Mouse (Mus musculus) heart, embryonic 15.5 days (tissue): Measurements from ENCODE around the gene Rapgef4. TPM values are rescaled to one million over a fixed set of nuclear protein-coding genes. Genes with fewer than 3 reads are reported as not detected.

Experiments
- ATAC-seq: fragments of 200-750 bp; cut with Nextera tagmentation; replicated peaks from 2 replicates; pipeline ENCODE4 v1.8.0; 2017; ENCODE audit warnings: low read depth, moderate TSS enrichment; ENCODE audit not compliant: insufficient number of reproducible peaks, insufficient read depth, low FRiP score
- H3K27ac ChIP-seq: fragments of 300-500 bp; sonication (generic); 2 replicates; pipeline ENCODE4 v1.5.1; 2015; ENCODE audit warnings: mild to moderate bottlenecking, inconsistent platforms
- H3K27me3 ChIP-seq: fragments of 300-500 bp; sonication (generic); 2 replicates; pipeline ENCODE4 v1.6.1; 2015; ENCODE audit warnings: inconsistent platforms
- H3K36me3 ChIP-seq: fragments of 300-500 bp; sonication (generic); 2 replicates; pipeline ENCODE4 v1.6.1; 2015; ENCODE audit warnings: mild to moderate bottlenecking, inconsistent platforms
- H3K4me1 ChIP-seq: fragments of 300-500 bp; sonication (generic); replicated peaks from 2 replicates; pipeline ENCODE4 v1.6.1; 2015; ENCODE audit warnings: inconsistent platforms
- H3K4me2 ChIP-seq: fragments of 300-500 bp; sonication (generic); 2 replicates; pipeline ENCODE4 v1.6.1; 2015; ENCODE audit warnings: inconsistent platforms, mild to moderate bottlenecking, moderate library complexity
- H3K4me3 ChIP-seq: fragments of 300-500 bp; sonication (generic); 2 replicates; pipeline ENCODE4 v1.5.1; 2015; ENCODE audit warnings: mild to moderate bottlenecking, inconsistent platforms
- H3K9ac ChIP-seq: fragments of 300-500 bp; sonication (generic); 2 replicates; pipeline ENCODE4 v1.6.1; 2015; ENCODE audit warnings: mild to moderate bottlenecking, inconsistent platforms
- H3K9me3 ChIP-seq: fragments of 300-500 bp; sonication (generic); replicated peaks from 2 replicates; pipeline ENCODE4 v1.6.1; 2016; ENCODE audit warnings: inconsistent platforms
- WGBS: fragments of 180-500 bp; shearing (Covaris S2); methylation state at CpG from one replicate; pipeline ENCODE4 v1.1.7; 2015; ENCODE audit warnings: mixed read lengths; 5-methylcytosine and 5-hydroxymethylcytosine counted together
- polyA plus RNA-seq: library from polyadenylated mRNA; unstranded; fragments of >200 nt; fragmentation: Nextera tagmentation; extraction: Ambion mirVana; gene quantifications from 2 replicates; pipeline ENCODE4 v1.2.1, GENCODE M21; 2015

The Rapgef4 gene
- polyA plus RNA-seq, 1 experiment from 2014 or later, result 3.7 TPM

DNA sequence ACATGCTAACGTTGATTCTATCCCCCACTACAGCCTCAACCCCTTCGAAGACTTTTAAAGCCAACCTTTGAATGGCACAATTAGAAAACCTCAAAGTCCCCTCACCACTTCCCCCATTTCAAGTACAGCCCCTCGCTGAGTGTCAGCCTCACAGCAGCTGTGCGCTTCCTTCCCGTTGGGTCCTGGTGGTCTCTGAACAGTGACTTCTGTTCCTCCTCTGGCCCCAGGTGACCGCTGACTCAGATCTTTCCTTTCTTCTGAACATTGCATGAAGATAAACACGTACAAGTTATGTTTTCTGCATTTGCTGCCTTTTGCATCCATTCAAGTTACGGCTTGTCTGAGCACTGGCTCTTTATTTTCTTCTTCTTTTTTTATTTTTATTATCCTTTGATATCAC is 98.1 kb downstream of the Rapgef4 start:
- Histone ChIP-seq H3K4me2 (no peak overlapping the region), H3K4me3 (no peak overlapping the region), H3K27ac (no peak overlapping the region), H3K4me1 (0 out of 2 replicates have a peak, but pooled peaks cover 3% of the 10 kb centered on the region), H3K9me3 (no peaks in the 10 kb centered on the region), H3K36me3 (no peaks in the 10 kb centered on the region), H3K9ac (no peak overlapping the region), H3K27me3 (no peaks in the 10 kb centered on the region)
- 72% methylated on average over 8 of the region's 8 CpGs for WGBS
- no peak for ATAC-seq

DNA sequence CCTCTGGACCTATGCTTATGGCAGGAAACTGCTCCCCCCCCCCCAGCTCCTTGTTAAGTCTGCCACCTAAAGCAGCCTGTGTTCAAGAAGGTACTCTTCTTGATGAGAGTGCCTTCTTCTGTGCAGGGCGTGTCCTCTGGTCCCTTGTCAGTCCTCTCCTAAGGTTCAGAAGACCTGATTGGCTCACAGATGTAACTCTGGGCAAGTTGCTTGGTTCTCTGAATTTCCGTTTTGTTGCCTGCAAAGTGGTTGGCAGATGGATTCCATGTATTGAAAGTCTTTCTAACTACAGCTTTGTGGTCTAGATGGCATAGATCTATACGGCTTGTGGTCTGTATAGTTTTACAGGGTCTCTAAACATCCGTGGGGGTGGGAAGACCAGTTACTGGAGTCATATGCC is 101.8 kb downstream of the Rapgef4 start:
- WGBS, result 80% methylated on average over 4 of the region's 4 CpGs
- no peak for ATAC-seq

DNA sequence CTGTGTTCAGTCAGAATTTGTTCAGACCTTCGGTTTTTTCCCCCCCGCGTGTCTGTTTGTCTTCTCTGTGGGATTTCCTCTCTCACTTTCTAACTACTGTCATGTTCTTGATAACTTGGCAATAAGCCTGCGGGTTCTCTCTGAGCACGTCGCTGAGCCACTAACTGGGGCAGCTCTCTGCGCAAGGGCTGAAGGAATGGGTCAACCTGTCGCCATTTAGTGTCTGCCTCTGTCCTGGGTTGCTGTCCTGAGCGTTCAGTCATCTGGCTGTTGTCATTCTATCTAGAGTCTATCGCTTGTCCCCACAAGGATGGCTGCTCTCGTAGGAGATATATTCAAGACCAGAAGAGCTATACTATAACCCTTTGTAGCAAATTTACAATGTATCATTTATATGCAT is 107.8 kb downstream of the Rapgef4 start:
- H3K4me2 ChIP-seq, result no peak overlapping the region
- H3K9me3 ChIP-seq, result no peaks in the 10 kb centered on the region
- H3K4me3 ChIP-seq, result no peak overlapping the region
- H3K27ac ChIP-seq, result peak overlapping the region; percentile 30
- H3K36me3 ChIP-seq, result no peaks in the 10 kb centered on the region
- 48% methylated on average over 11 of the region's 11 CpGs for WGBS
- H3K27me3 ChIP-seq, result no peaks in the 10 kb centered on the region
- peaks cover 12% of the 10 kb centered on the region for H3K4me1 ChIP-seq
- no peak overlapping the region for H3K9ac ChIP-seq
- no peak for ATAC-seq

More for the DNA sequence above, 101.8 kb downstream of the Rapgef4 start:
- Histone ChIP-seq H3K4me3 (no peak overlapping the region), H3K4me2 (no peak overlapping the region), H3K9me3 (no peaks in the 10 kb centered on the region), H3K36me3 (no peaks in the 10 kb centered on the region), H3K9ac (no peak overlapping the region), H3K27me3 (no peaks in the 10 kb centered on the region), H3K4me1 (peaks cover 6% of the 10 kb centered on the region; the same call in 1 of the 2 replicates), H3K27ac (no peak overlapping the region)

DNA sequence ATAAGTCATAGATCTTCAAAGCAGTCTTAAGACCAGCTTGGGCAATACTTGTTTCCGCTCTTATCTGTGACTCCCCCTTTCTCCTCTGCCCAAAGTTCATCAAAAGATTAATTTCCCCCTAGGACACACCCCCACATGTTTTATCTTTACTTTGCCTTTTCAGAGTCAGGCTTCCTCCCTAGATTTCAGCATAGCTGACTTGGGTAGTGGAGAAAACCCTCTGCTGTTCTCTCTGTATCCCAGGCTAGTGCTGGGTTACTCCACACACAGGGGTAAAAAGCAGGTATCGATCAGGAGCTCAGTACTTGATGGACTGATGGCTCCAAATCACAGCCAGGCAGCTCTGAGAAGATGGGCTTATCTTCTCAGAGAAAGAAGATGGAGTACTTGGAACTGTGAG is 109.0 kb downstream of the Rapgef4 start:
- no peak for ATAC-seq
- H3K4me3 ChIP-seq, result no peak overlapping the region
- H3K4me2 ChIP-seq, result no peak overlapping the region

DNA sequence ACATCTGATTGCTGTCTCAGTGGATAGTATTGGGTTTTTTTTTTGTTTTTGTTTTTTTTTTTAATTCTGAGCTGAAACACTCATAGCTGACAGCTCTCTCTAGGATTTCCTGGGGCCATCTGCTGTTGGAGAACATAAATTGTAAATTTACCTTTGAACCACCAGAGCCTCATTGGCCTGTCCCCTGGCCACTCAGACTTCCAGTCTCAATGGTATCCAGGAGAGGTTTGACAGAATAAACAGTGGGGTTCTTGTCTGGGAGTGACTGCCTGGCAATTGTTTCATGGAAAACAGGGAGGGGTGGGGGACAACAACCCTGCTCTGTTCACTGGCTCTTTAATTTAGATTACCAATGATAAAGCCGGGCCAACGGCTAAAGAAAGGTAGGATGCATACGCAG is 111.0 kb downstream of the Rapgef4 start:
- WGBS, result 48% methylated on average over 3 of the region's 3 CpGs
- no peak for ATAC-seq

More for the DNA sequence above, 109.0 kb downstream of the Rapgef4 start:
- Histone ChIP-seq H3K36me3 (no peaks in the 10 kb centered on the region), H3K4me1 (peaks cover 18% of the 10 kb centered on the region), H3K9ac (no peak overlapping the region), H3K27ac (no peak overlapping the region), H3K9me3 (no peaks in the 10 kb centered on the region), H3K27me3 (no peaks in the 10 kb centered on the region)
- 77% methylated on average over 2 of the region's 2 CpGs for WGBS

DNA sequence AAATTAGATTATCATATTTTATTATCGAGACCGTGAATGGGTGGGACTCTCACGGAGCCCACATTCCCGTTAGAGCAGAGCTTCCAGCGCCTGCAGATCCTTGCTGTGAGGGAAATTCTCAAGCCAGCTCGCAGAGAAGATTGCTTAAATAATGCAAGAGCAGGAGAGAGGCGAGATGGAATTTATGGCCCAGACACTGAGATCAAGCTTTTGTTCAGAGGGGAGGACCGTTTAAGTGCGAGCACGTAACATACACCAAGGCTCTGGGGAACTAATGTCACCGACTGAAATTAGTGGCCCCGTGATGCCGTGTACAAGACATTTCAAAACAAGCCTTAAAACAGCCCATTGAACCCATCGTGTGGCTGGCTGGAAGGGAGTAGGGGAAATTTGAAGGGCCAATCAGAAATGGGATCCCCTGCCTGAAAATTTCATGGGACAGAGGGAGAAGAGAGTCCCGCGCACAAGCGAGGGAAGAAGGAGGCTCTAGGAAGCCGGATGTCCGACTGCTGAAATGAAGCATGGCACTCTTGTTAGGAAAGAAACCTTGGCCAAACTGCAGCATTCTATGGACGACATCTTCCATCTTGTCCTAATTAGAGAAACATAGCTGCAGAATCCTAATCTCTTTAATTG is 112.5 kb downstream of the Rapgef4 start:
- no peak overlapping the region for H3K27ac ChIP-seq
- peaks cover 15% of the 10 kb centered on the region for H3K4me1 ChIP-seq

More for the DNA sequence above, 111.0 kb downstream of the Rapgef4 start:
- peaks cover 18% of the 10 kb centered on the region for H3K4me1 ChIP-seq
- no peak overlapping the region for H3K9ac ChIP-seq
- no peak overlapping the region for H3K4me3 ChIP-seq
- H3K9me3 ChIP-seq, result no peaks in the 10 kb centered on the region
- no peak overlapping the region for H3K27ac ChIP-seq
- no peak overlapping the region for H3K4me2 ChIP-seq
- no peaks in the 10 kb centered on the region for H3K36me3 ChIP-seq
- no peaks in the 10 kb centered on the region for H3K27me3 ChIP-seq

DNA sequence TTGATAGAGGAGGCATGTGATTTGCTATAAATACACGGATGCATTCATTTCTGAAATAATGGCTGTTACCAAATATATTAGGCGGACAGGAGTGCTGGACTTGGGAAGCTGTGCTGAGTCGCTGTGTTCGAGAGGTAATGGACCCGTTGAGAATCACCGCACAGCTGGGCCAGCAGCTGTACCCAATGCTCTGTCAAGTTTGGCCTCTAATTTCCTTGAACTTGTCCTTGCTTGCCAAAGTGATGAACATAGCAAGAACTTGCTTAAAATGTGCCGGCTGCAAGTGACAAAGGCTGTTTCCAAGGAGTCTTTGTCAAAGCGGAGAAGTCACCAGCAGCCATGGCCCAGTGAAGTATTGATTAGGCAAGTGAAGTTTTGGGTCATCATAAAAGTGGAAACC is 113.0 kb downstream of the Rapgef4 start:
- H3K4me1 ChIP-seq, result peaks cover 14% of the 10 kb centered on the region
- ATAC-seq, result no peak
- 79% methylated on average over 8 of the region's 8 CpGs for WGBS
- H3K4me3 ChIP-seq, result no peak overlapping the region
- no peaks in the 10 kb centered on the region for H3K36me3 ChIP-seq
- no peak overlapping the region for H3K4me2 ChIP-seq
- no peaks in the 10 kb centered on the region for H3K9me3 ChIP-seq
- H3K27me3 ChIP-seq, result no peaks in the 10 kb centered on the region
- no peak overlapping the region; the same call in 1 of the 2 replicates for H3K27ac ChIP-seq
- H3K9ac ChIP-seq, result no peak overlapping the region

More for the DNA sequence above, 112.5 kb downstream of the Rapgef4 start:
- no peak overlapping the region for H3K4me2 ChIP-seq
- no peaks in the 10 kb centered on the region for H3K9me3 ChIP-seq
- 74% methylated on average over 20 of the region's 20 CpGs for WGBS
- no peak overlapping the region for H3K4me3 ChIP-seq
- ATAC-seq, result no peak
- H3K27me3 ChIP-seq, result no peaks in the 10 kb centered on the region
- H3K36me3 ChIP-seq, result no peaks in the 10 kb centered on the region
- H3K9ac ChIP-seq, result no peak overlapping the region

DNA sequence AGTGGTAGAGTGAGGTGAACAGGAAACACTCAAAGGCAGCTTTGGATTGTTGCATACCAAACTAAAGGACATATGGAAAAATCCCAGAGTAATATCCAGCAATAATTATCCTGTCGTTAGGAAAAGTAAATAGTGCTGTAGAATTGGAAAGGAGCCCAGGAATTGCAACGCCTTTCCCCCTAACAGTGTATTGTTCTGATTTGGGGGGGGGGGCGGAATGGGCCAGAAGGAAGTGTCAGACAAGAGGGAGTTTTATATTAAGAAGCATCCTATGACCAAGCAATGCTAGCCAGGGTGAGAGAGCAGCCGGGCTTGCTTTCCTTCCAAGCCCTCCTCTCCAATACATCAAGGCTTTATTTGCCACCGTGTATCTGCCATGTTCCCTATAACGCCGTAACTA is 113.4 kb downstream of the Rapgef4 start:
- H3K27ac ChIP-seq, result no peak overlapping the region; the same call in 1 of the 2 replicates
- H3K4me2 ChIP-seq, result no peak overlapping the region
- no peak overlapping the region for H3K9ac ChIP-seq
- H3K27me3 ChIP-seq, result no peaks in the 10 kb centered on the region
- no peaks in the 10 kb centered on the region for H3K9me3 ChIP-seq
- no peaks in the 10 kb centered on the region for H3K36me3 ChIP-seq
- H3K4me1 ChIP-seq, result peaks cover 12% of the 10 kb centered on the region
- WGBS, result 62% methylated on average over 7 of the region's 7 CpGs
- 0 out of 2 replicates have a peak, but pooled peaks have one; percentile 18 for ATAC-seq
- no peak overlapping the region for H3K4me3 ChIP-seq

DNA sequence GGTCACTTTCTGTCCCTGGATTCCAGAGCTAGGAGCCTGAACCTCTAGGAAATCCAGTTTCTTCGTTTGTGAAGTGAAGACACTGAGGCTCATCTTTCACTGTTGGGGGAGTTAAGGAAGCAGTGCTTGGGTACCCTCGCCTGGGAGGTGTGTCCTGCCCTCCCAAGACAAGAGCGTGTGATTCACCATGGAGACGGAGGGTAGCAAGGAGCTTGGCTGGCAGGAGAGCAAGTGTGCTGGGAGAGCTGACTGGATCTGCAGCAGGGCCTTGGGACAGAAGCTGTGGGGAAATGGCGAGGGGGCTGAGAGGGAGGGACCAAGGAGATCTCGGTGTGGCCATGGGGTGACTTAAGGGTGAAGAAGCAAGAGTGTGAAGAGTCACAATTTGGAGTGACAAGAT is 114.0 kb downstream of the Rapgef4 start:
- Histone ChIP-seq H3K4me2 (no peak overlapping the region), H3K27ac (no peak overlapping the region), H3K27me3 (no peaks in the 10 kb centered on the region), H3K4me3 (no peak overlapping the region), H3K9ac (no peak overlapping the region), H3K9me3 (no peaks in the 10 kb centered on the region), H3K36me3 (no peaks in the 10 kb centered on the region), H3K4me1 (peaks cover 12% of the 10 kb centered on the region)
- ATAC-seq, result no peak
- 46% methylated on average over 6 of the region's 6 CpGs for WGBS

DNA sequence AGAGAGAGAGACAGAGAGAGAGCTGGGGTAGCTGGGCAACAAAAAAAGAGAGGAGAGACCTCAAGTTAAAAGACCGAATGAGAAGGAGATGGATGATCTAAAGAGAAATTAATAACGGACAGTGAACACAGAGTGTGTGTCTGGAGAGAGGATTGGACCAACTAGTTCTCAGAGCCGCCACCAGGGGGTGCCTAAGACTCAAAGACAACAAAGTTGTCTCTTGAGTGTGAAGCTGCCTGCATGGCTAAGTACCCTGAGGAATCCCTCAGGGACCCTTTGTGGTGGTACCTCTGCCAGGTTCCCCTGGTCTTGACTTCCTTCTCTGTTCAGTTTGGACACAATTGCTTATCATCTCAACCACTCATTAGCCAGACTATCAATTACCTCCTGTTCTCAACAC is 115.3 kb downstream of the Rapgef4 start:
- ATAC-seq, result no peak

DNA sequence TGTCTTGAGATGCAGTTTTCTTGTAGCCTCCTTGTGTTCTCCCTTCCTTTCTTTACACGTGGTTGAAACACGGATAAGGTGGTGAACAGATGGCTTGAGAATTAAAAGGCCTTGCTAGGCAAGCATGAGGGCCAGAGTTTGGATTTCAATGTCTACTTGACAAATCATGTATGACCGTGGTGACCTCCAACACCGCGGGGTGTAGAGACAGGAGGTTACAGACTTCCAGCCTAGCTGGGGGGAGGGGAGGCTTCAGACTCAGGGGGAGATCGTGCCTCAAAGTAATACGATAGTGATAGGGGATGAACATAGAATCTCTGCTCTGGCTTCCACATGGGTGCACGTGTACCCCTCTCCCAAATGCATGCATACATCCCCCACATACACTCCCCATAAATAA is 117.3 kb downstream of the Rapgef4 start:
- 89% methylated on average over 8 of the region's 8 CpGs for WGBS
- no peaks in the 10 kb centered on the region for H3K9me3 ChIP-seq
- H3K4me1 ChIP-seq, result peaks cover 28% of the 10 kb centered on the region
- H3K4me3 ChIP-seq, result no peak overlapping the region
- no peaks in the 10 kb centered on the region for H3K27me3 ChIP-seq
- no peak overlapping the region for H3K27ac ChIP-seq
- no peak for ATAC-seq
- no peak overlapping the region for H3K4me2 ChIP-seq
- H3K9ac ChIP-seq, result no peak overlapping the region
- no peaks in the 10 kb centered on the region for H3K36me3 ChIP-seq

More for the DNA sequence above, 115.3 kb downstream of the Rapgef4 start:
- Histone ChIP-seq H3K9me3 (no peaks in the 10 kb centered on the region), H3K4me1 (peaks cover 16% of the 10 kb centered on the region), H3K27ac (no peak overlapping the region), H3K4me2 (no peak overlapping the region), H3K27me3 (no peaks in the 10 kb centered on the region), H3K9ac (no peak overlapping the region), H3K36me3 (no peaks in the 10 kb centered on the region), H3K4me3 (no peak overlapping the region)
- 34% methylated on average over 3 of the region's 3 CpGs for WGBS

DNA sequence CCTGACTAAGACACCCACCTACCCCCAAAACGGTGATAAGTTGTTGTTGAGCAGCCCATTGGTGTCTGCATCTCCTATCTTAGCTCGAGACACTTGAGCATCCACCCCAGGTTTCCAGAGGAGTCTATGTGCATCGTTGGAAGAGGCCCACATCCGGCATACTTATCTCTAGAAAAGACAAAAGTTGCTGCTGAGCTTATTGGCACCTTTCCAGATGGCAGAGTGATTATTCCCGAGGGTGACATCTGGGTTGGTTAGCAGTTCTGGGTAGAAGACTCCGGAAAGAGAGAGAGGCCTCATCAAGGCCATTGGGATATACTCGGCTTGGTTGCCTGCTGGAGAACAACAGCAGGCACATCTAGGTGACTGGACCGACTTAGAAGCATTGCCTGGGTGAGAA is 123.6 kb downstream of the Rapgef4 start:
- Histone ChIP-seq H3K9ac (no peak overlapping the region), H3K27ac (no peak overlapping the region), H3K4me2 (no peak overlapping the region), H3K36me3 (no peaks in the 10 kb centered on the region), H3K9me3 (no peaks in the 10 kb centered on the region), H3K27me3 (no peaks in the 10 kb centered on the region), H3K4me3 (no peak overlapping the region), H3K4me1 (peaks cover 40% of the 10 kb centered on the region)
- no peak for ATAC-seq
- 52% methylated on average over 8 of the region's 8 CpGs for WGBS
